Mouse (Mus musculus) heart, postnatal 0 days (tissue): Measurements from ENCODE around the gene Otud3. TPM values are rescaled to one million over a fixed set of nuclear protein-coding genes. Genes with fewer than 3 reads are reported as not detected.
A peak's percentile ranks its signal among the peaks of the same experiment; 100 is the strongest.

Experiments
- ATAC-seq: fragments of 200-750 bp; cut with Nextera tagmentation; 2 replicates; pipeline ENCODE4 v1.8.0; 2017; ENCODE audit warnings: low read depth, moderate number of reproducible peaks, moderate library complexity; ENCODE audit not compliant: insufficient read depth
- DNase-seq: peaks from one replicate; pipeline ENCODE4 v3.0.0-alpha.2; 2016; ENCODE audit warnings: low spot score
- H3K27ac ChIP-seq: fragments of 300-500 bp; sonication (generic); 2 replicates; pipeline ENCODE4 v1.5.1; 2014; ENCODE audit warnings: low read depth, mild to moderate bottlenecking
- H3K27me3 ChIP-seq: fragments of 300-500 bp; sonication (generic); 2 replicates; pipeline ENCODE4 v1.6.1; 2014; ENCODE audit warnings: low read length, mixed read lengths; ENCODE audit not compliant: control insufficient read depth, insufficient read depth
- H3K36me3 ChIP-seq: fragments of 300-500 bp; sonication (generic); replicated peaks from 2 replicates; pipeline ENCODE4 v1.6.1; 2014; ENCODE audit warnings: low read length, mixed read lengths; ENCODE audit not compliant: control insufficient read depth, insufficient read depth
- H3K4me1 ChIP-seq: fragments of 300-500 bp; sonication (generic); 2 replicates; pipeline ENCODE4 v1.6.1; 2014; ENCODE audit warnings: antibody characterized with exemption; ENCODE audit not compliant: control insufficient read depth, insufficient read depth
- H3K4me2 ChIP-seq: fragments of 300-500 bp; sonication (generic); 2 replicates; pipeline ENCODE4 v1.6.1; 2014; ENCODE audit warnings: low read depth, mild to moderate bottlenecking, low read length, moderate library complexity
- H3K4me3 ChIP-seq: fragments of 300-500 bp; sonication (generic); 2 replicates; pipeline ENCODE4 v1.5.1; 2014; ENCODE audit warnings: low read depth, low read length
- H3K9ac ChIP-seq: fragments of 300-500 bp; sonication (generic); replicated peaks from 2 replicates; pipeline ENCODE4 v1.6.1; 2014; ENCODE audit warnings: low read depth, low read length, mixed read lengths
- H3K9me3 ChIP-seq: fragments of 300-500 bp; sonication (generic); replicated peaks from 2 replicates; pipeline ENCODE4 v1.6.1; 2016; ENCODE audit warnings: low read length; ENCODE audit not compliant: control insufficient read depth
- CTCF ChIP-seq: IDR thresholded peaks from 2 replicates; pipeline ENCODE4 v1.5.1; 2016; ENCODE audit warnings: antibody characterized with exemption, control low read depth, low read depth
- EP300 ChIP-seq: IDR thresholded peaks from 2 replicates; pipeline ENCODE4 v1.6.1; 2016; ENCODE audit warnings: antibody characterized with exemption, low read depth
- WGBS: fragments of 180-500 bp; shearing (Covaris S2); extraction: QIAGEN DNeasy Blood & Tissue Kit; methylation state at CpG from one replicate; pipeline ENCODE4 v1.1.7; 2014; 5-methylcytosine and 5-hydroxymethylcytosine counted together
- polyA plus RNA-seq: library from polyadenylated mRNA; unstranded; fragments of >200 nt; fragmentation: Nextera tagmentation; extraction: Ambion mirVana; gene quantifications from 2 replicates; pipeline ENCODE4 v1.2.1, GENCODE M21; 2015
- total RNA-seq: library from RNA; depleted of rRNA; stranded (reverse); fragments of >200 nt; gene quantifications from 2 replicates; pipeline ENCODE4 v1.2.3, GENCODE M21; 2014; ENCODE audit warnings: low replicate concordance; rRNA removed

Otud3 gene
- total RNA-seq (5.8 and 12.4 TPM in 2 replicates), polyA plus RNA-seq (3.5 and 4.1 TPM in 2 replicates)

DNA sequence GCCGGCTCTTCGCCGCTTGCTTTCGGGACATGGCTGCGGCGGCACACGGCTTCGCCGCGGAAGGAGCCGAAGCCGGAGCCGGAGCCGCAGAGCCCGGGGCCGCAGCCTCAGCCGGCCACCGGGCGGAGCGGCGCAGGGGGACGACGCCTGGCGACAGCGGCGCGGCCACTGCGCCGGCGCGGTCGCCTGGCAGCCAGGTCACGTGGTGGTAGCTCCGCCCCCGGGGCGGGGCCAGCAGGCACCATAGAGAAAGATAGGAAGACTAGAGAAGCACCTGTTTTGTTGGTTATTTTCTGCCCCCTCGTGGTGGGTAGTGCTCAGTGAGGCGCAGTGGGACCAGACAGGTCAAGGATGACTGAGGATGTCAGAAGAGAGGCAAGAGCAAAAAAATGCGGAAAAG lies at the start of gene Otud3:
Gene Otud3, minus strand, starts transcription at position 149 of the 400 bp plus-strand sequence.
- peak; percentile 98 for ATAC-seq

GRCm38 (mm10) chr4:138962719-138963118 lies 49.0 kb upstream of the Otud3 start:
- no peaks in the 10 kb centered on the region for H3K36me3 ChIP-seq
- no peak overlapping the region for H3K27ac ChIP-seq
- no peaks in the 10 kb centered on the region for H3K9me3 ChIP-seq
- H3K27me3 ChIP-seq, result no peaks in the 10 kb centered on the region
- H3K9ac ChIP-seq, result no peak overlapping the region
- ATAC-seq (no peak), DNase-seq (no peak)
- no peaks in the 10 kb centered on the region for H3K4me1 ChIP-seq
- TF ChIP-seq CTCF (no peak), EP300 (no peak)
- WGBS, result 79% methylated on average over 5 of the region's 5 CpGs
- no peak overlapping the region for H3K4me2 ChIP-seq
- no peak overlapping the region for H3K4me3 ChIP-seq

More for the DNA sequence above, at the start of gene Otud3:
- Histone ChIP-seq H3K36me3 (0 out of 2 replicates have a peak, but pooled peaks cover 11% of the 10 kb centered on the region), H3K4me2 (peak within 1 kb of the TSS; percentile 92), H3K27me3 (no peaks in the 10 kb centered on the region), H3K9me3 (no peaks in the 10 kb centered on the region), H3K27ac (peak within 1 kb of the TSS; percentile 69), H3K4me3 (peak within 1 kb of the TSS; percentile 94), H3K9ac (peak within 1 kb of the TSS; percentile 92), H3K4me1 (peaks cover 6% of the 10 kb centered on the region; the same call in 1 of the 2 replicates)
- WGBS, result under 1% methylated on average over 39 of the region's 39 CpGs
- peak; percentile 95 for DNase-seq
- TF ChIP-seq EP300 (no peak), CTCF (peak; percentile 81)

- Histone ChIP-seq H3K9ac (no peak overlapping the region), H3K9me3 (no peaks in the 10 kb centered on the region), H3K4me2 (no peak overlapping the region), H3K27me3 (no peaks in the 10 kb centered on the region), H3K36me3 (no peaks in the 10 kb centered on the region), H3K4me3 (no peak overlapping the region), H3K27ac (no peak overlapping the region), H3K4me1 (no peaks in the 10 kb centered on the region)
- WGBS, result 73% methylated on average over 7 of the region's 7 CpGs
- ATAC-seq (no peak), DNase-seq (no peak)
- TF ChIP-seq CTCF (no peak), EP300 (no peak)
Measured at GRCm38 (mm10) chr4:138959926-138960325, 46.2 kb upstream of the Otud3 start.

- Histone ChIP-seq H3K9ac (no peak overlapping the region), H3K9me3 (no peaks in the 10 kb centered on the region), H3K27me3 (no peaks in the 10 kb centered on the region), H3K4me2 (no peak overlapping the region), H3K27ac (no peak overlapping the region), H3K36me3 (no peaks in the 10 kb centered on the region), H3K4me1 (no peaks in the 10 kb centered on the region), H3K4me3 (no peak overlapping the region)
- ATAC-seq (no peak), DNase-seq (no peak)
- TF ChIP-seq EP300 (no peak), CTCF (no peak)
- WGBS, result 78% methylated on average over 15 of the region's 15 CpGs
Measured at GRCm38 (mm10) chr4:138959120-138959519, 45.4 kb upstream of the Otud3 start.

GRCm38 (mm10) chr4:138958612-138959011 lies 44.9 kb upstream of the Otud3 start:
- no peak overlapping the region for H3K4me3 ChIP-seq

DNA sequence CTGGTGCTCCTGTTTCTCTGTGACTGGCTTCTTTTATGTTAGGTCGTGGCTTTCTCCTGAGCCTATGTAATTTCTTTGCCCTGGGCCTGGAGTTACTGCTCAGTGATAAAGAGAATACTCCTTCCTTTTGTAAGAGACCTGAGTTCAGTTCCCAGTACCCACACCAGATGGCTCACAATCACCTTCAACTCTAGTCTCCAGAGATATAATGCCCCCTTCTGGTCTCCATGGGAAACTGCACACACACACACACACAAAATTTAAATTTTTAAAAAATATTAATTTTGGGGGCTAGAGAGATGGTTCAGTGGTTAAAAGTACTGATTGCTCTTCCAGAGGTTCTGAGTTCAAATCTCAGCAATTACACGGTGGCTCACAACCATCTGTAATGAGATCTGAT lies 34.5 kb upstream of the Otud3 start:
- H3K27ac ChIP-seq, result no peak overlapping the region
- no peaks in the 10 kb centered on the region for H3K4me1 ChIP-seq
- no peaks in the 10 kb centered on the region; the same call in 1 of the 2 replicates for H3K9me3 ChIP-seq
- DNase-seq, result no peak
- H3K4me3 ChIP-seq, result no peak overlapping the region
- no peak overlapping the region for H3K9ac ChIP-seq
- no peak for ATAC-seq
- no peaks in the 10 kb centered on the region for H3K36me3 ChIP-seq
- TF ChIP-seq CTCF (no peak), EP300 (no peak)
- H3K4me2 ChIP-seq, result no peak overlapping the region
- WGBS, result 79% methylated on average over 2 of the region's 2 CpGs
- H3K27me3 ChIP-seq, result no peaks in the 10 kb centered on the region

More at GRCm38 (mm10) chr4:138958612-138959011, 44.9 kb upstream of the Otud3 start:
- no peaks in the 10 kb centered on the region for H3K27me3 ChIP-seq
- no peaks in the 10 kb centered on the region for H3K9me3 ChIP-seq
- no peak overlapping the region for H3K9ac ChIP-seq
- no peak for TF ChIP-seq CTCF
- TF ChIP-seq EP300, result no peak
- no peak overlapping the region for H3K4me2 ChIP-seq
- no peaks in the 10 kb centered on the region for H3K4me1 ChIP-seq
- no peak for DNase-seq
- no peak overlapping the region for H3K27ac ChIP-seq
- WGBS, result 79% methylated on average over 9 of the region's 9 CpGs
- no peaks in the 10 kb centered on the region for H3K36me3 ChIP-seq
- no peak for ATAC-seq
